Mouse (Mus musculus): Measurements from ENCODE around the gene Rassf3. TPM values are rescaled to one million over a fixed set of nuclear protein-coding genes. Genes with fewer than 3 reads are reported as not detected.

Rassf3 gene
- polyA plus RNA-seq, 1 experiment from 2014 or later = 5.8 TPM

GRCm38 (mm10) chr10:121477433-121477832 lies 1.3 kb upstream of the Rassf3 start:
- H3K27ac ChIP-seq = peak overlapping the region; percentile 33; the same call in 1 of the 2 replicates
- H3K4me2 ChIP-seq (replicated peaks) = peak overlapping the region; percentile 97; the same call in 1 of the 2 replicates
- peaks cover 9% of the 10 kb centered on the region; the same call in 1 of the 2 replicates for H3K4me1 ChIP-seq (replicated peaks; ENCODE audit: control insufficient read depth, insufficient read depth, low read length)
- H3K9ac ChIP-seq = no peak overlapping the region
- H3K9me3 ChIP-seq (ENCODE audit: control insufficient read depth, low read length) = no peaks in the 10 kb centered on the region
- no peaks in the 10 kb centered on the region for H3K36me3 ChIP-seq (replicated peaks; ENCODE audit: control insufficient read depth, insufficient read depth)
- H3K4me3 ChIP-seq (replicated peaks; ENCODE audit: low read length) = no peak overlapping the region
- 11% methylated on average over 10 of the region's 10 CpGs for WGBS
- ATAC-seq (ENCODE audit: low FRiP score) (no peak), DNase-seq (ENCODE audit: low spot score) (no peak)
- peaks cover 12% of the 10 kb centered on the region; the same call in 1 of the 2 replicates for H3K27me3 ChIP-seq (ENCODE audit: control insufficient read depth, insufficient read depth, low read length)

GRCm38 (mm10) chr10:121476968-121477337 lies 806 bp upstream of the Rassf3 start:
- peak overlapping the region; percentile 65 for H3K4me3 ChIP-seq (replicated peaks; ENCODE audit: low read length)
- WGBS = 17% methylated on average over 8 of the region's 8 CpGs
- H3K36me3 ChIP-seq (replicated peaks; ENCODE audit: control insufficient read depth, insufficient read depth) = no peaks in the 10 kb centered on the region
- H3K27me3 ChIP-seq (ENCODE audit: control insufficient read depth, insufficient read depth, low read length) = peaks cover 12% of the 10 kb centered on the region; the same call in 1 of the 2 replicates
- peaks cover 9% of the 10 kb centered on the region; the same call in 1 of the 2 replicates for H3K4me1 ChIP-seq (replicated peaks; ENCODE audit: control insufficient read depth, insufficient read depth, low read length)
- no peak overlapping the region for H3K9ac ChIP-seq
- H3K9me3 ChIP-seq (ENCODE audit: control insufficient read depth, low read length) = no peaks in the 10 kb centered on the region
- no peak for ATAC-seq (ENCODE audit: low FRiP score)
- H3K27ac ChIP-seq = no peak overlapping the region
- peak overlapping the region; percentile 97 for H3K4me2 ChIP-seq (replicated peaks)
- no peak for DNase-seq (ENCODE audit: low spot score)

GRCm38 (mm10) chr10:121475672-121476146 lies 438 bp downstream of the Rassf3 start:
- no peak for DNase-seq (ENCODE audit: low spot score)

GRCm38 (mm10) chr10:121475101-121475671 lies 961 bp downstream of the Rassf3 start:
- 3% methylated on average over 31 of the region's 31 CpGs for WGBS
- peak overlapping the region; percentile 47; the same call in 1 of the 2 replicates for H3K27ac ChIP-seq
- peaks cover 9% of the 10 kb centered on the region; the same call in 1 of the 2 replicates for H3K4me1 ChIP-seq (replicated peaks; ENCODE audit: control insufficient read depth, insufficient read depth, low read length)
- H3K27me3 ChIP-seq (ENCODE audit: control insufficient read depth, insufficient read depth, low read length) = peaks cover 12% of the 10 kb centered on the region; the same call in 1 of the 2 replicates
- H3K36me3 ChIP-seq (replicated peaks; ENCODE audit: control insufficient read depth, insufficient read depth) = no peaks in the 10 kb centered on the region
- H3K9ac ChIP-seq = peak overlapping the region; percentile 74
- H3K4me2 ChIP-seq (replicated peaks) = peak overlapping the region; percentile 97
- no peak for ATAC-seq (ENCODE audit: low FRiP score)
- no peaks in the 10 kb centered on the region for H3K9me3 ChIP-seq (ENCODE audit: control insufficient read depth, low read length)
- peak overlapping the region; percentile 65 for H3K4me3 ChIP-seq (replicated peaks; ENCODE audit: low read length)
- DNase-seq (ENCODE audit: low spot score) = no peak

More at GRCm38 (mm10) chr10:121475672-121476146, 438 bp downstream of the Rassf3 start:
- peak overlapping the region; percentile 47 for H3K27ac ChIP-seq
- peaks cover 12% of the 10 kb centered on the region; the same call in 1 of the 2 replicates for H3K27me3 ChIP-seq (ENCODE audit: control insufficient read depth, insufficient read depth, low read length)
- H3K4me2 ChIP-seq (replicated peaks) = peak overlapping the region; percentile 97
- peak overlapping the region; percentile 65 for H3K4me3 ChIP-seq (replicated peaks; ENCODE audit: low read length)
- peak; percentile 71 for ATAC-seq (ENCODE audit: low FRiP score)
- peaks cover 9% of the 10 kb centered on the region; the same call in 1 of the 2 replicates for H3K4me1 ChIP-seq (replicated peaks; ENCODE audit: control insufficient read depth, insufficient read depth, low read length)
- H3K36me3 ChIP-seq (replicated peaks; ENCODE audit: control insufficient read depth, insufficient read depth) = no peaks in the 10 kb centered on the region
- 0% methylated on average over 44 of the region's 45 CpGs for WGBS
- H3K9ac ChIP-seq = peak overlapping the region; percentile 74
- no peaks in the 10 kb centered on the region for H3K9me3 ChIP-seq (ENCODE audit: control insufficient read depth, low read length)

GRCm38 (mm10) chr10:121474288-121474687 lies 1.9 kb downstream of the Rassf3 start:
- H3K9ac ChIP-seq = 0 out of 2 replicates have a peak overlapping the region, but pooled peaks have one; percentile 74
- H3K27me3 ChIP-seq (ENCODE audit: control insufficient read depth, insufficient read depth, low read length) = peaks cover 12% of the 10 kb centered on the region; the same call in 1 of the 2 replicates
- WGBS = 48% methylated on average over 4 of the region's 4 CpGs
- H3K4me3 ChIP-seq (replicated peaks; ENCODE audit: low read length) = peak overlapping the region; percentile 65
- ATAC-seq (ENCODE audit: low FRiP score) (no peak), DNase-seq (ENCODE audit: low spot score) (no peak)
- no peak overlapping the region for H3K27ac ChIP-seq
- peaks cover 9% of the 10 kb centered on the region; the same call in 1 of the 2 replicates for H3K4me1 ChIP-seq (replicated peaks; ENCODE audit: control insufficient read depth, insufficient read depth, low read length)
- peak overlapping the region; percentile 97 for H3K4me2 ChIP-seq (replicated peaks)
- no peaks in the 10 kb centered on the region for H3K9me3 ChIP-seq (ENCODE audit: control insufficient read depth, low read length)
- no peaks in the 10 kb centered on the region for H3K36me3 ChIP-seq (replicated peaks; ENCODE audit: control insufficient read depth, insufficient read depth)

GRCm38 (mm10) chr10:121473723-121474215 lies 2.4 kb downstream of the Rassf3 start:
- H3K27ac ChIP-seq = no peak overlapping the region
- no peaks in the 10 kb centered on the region for H3K36me3 ChIP-seq (replicated peaks; ENCODE audit: control insufficient read depth, insufficient read depth)
- 0 out of 2 replicates have a peak overlapping the region, but pooled peaks have one; percentile 65 for H3K4me3 ChIP-seq (replicated peaks; ENCODE audit: low read length)
- 71% methylated on average over 12 of the region's 12 CpGs for WGBS
- H3K27me3 ChIP-seq (ENCODE audit: control insufficient read depth, insufficient read depth, low read length) = peaks cover 12% of the 10 kb centered on the region; the same call in 1 of the 2 replicates
- no peaks in the 10 kb centered on the region for H3K9me3 ChIP-seq (ENCODE audit: control insufficient read depth, low read length)
- peak overlapping the region; percentile 97 for H3K4me2 ChIP-seq (replicated peaks)
- H3K9ac ChIP-seq = no peak overlapping the region
- H3K4me1 ChIP-seq (replicated peaks; ENCODE audit: control insufficient read depth, insufficient read depth, low read length) = peaks cover 9% of the 10 kb centered on the region; the same call in 1 of the 2 replicates
- no peak for DNase-seq (ENCODE audit: low spot score)
- ATAC-seq (ENCODE audit: low FRiP score) = no peak

GRCm38 (mm10) chr10:121472593-121473217 lies 3.4 kb downstream of the Rassf3 start:
- H3K4me2 ChIP-seq (replicated peaks) = no peak overlapping the region
- peaks cover 9% of the 10 kb centered on the region; the same call in 1 of the 2 replicates for H3K4me1 ChIP-seq (replicated peaks; ENCODE audit: control insufficient read depth, insufficient read depth, low read length)
- no peak overlapping the region for H3K27ac ChIP-seq
- H3K4me3 ChIP-seq (replicated peaks; ENCODE audit: low read length) = no peak overlapping the region
- H3K9me3 ChIP-seq (ENCODE audit: control insufficient read depth, low read length) = no peaks in the 10 kb centered on the region
- 89% methylated on average over 11 of the region's 11 CpGs for WGBS
- H3K27me3 ChIP-seq (ENCODE audit: control insufficient read depth, insufficient read depth, low read length) = peaks cover 12% of the 10 kb centered on the region; the same call in 1 of the 2 replicates
- DNase-seq (ENCODE audit: low spot score) = no peak
- no peak overlapping the region for H3K9ac ChIP-seq
- ATAC-seq (ENCODE audit: low FRiP score) = no peak
- no peaks in the 10 kb centered on the region for H3K36me3 ChIP-seq (replicated peaks; ENCODE audit: control insufficient read depth, insufficient read depth)

GRCm38 (mm10) chr10:121471570-121472197 lies 4.5 kb downstream of the Rassf3 start:
- H3K36me3 ChIP-seq (replicated peaks; ENCODE audit: control insufficient read depth, insufficient read depth) = no peaks in the 10 kb centered on the region
- H3K27me3 ChIP-seq (ENCODE audit: control insufficient read depth, insufficient read depth, low read length) = peaks cover 12% of the 10 kb centered on the region; the same call in 1 of the 2 replicates
- no peaks in the 10 kb centered on the region for H3K9me3 ChIP-seq (ENCODE audit: control insufficient read depth, low read length)
- 41% methylated on average over 8 of the region's 8 CpGs for WGBS
- no peak overlapping the region for H3K4me3 ChIP-seq (replicated peaks; ENCODE audit: low read length)
- no peak overlapping the region for H3K9ac ChIP-seq
- H3K4me2 ChIP-seq (replicated peaks) = no peak overlapping the region
- H3K4me1 ChIP-seq (replicated peaks; ENCODE audit: control insufficient read depth, insufficient read depth, low read length) = peaks cover 12% of the 10 kb centered on the region; the same call in 1 of the 2 replicates
- no peak for DNase-seq (ENCODE audit: low spot score)
- ATAC-seq (ENCODE audit: low FRiP score) = no peak
- peak overlapping the region; percentile 17; the same call in 1 of the 2 replicates for H3K27ac ChIP-seq

All from hindbrain, embryonic 14.5 days (tissue).